Mouse (Mus musculus) liver, adult 2 months (tissue): Measurements from ENCODE around the gene Lurap1l.

ENCODE experiments used
- CTCF ChIP-seq: fragments of 200-500 bp; IDR thresholded peaks from 2 replicates; pipeline ENCODE4 v1.5.1; 2011; ENCODE audit warnings: low read depth, low read length, control low read depth
- POLR2A ChIP-seq: fragments of 200-500 bp; IDR thresholded peaks from 2 replicates; pipeline ENCODE4 v1.6.1; 2011; ENCODE audit warnings: low read length, control low read depth; ENCODE audit not compliant: insufficient read depth; ENCODE audit errors: extremely low read depth

DNA sequence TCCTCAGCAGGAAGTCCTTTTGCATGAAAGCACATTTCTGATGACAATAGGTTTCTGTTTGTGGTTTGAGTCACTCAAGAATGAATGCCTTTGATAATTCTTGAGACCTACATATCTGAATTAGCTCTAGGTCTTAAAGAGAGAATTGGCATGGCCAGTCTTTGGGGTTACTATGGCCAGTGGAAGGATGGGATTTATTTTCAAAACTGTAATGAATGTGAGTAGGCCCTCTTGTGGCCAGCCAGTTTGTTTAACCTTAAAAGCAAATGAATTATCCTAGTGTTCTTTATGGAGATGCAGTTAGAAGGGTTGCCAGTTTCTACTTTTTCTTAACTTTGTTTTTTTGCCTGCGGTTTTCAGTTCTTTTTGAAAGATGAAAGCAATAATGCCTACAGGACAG, 42.2 kb downstream of the Lurap1l start:
- TF ChIP-seq CTCF (no peak), POLR2A (no peak)
